Mouse (Mus musculus): ENCODE data around the gene Aqp1.

DNA sequence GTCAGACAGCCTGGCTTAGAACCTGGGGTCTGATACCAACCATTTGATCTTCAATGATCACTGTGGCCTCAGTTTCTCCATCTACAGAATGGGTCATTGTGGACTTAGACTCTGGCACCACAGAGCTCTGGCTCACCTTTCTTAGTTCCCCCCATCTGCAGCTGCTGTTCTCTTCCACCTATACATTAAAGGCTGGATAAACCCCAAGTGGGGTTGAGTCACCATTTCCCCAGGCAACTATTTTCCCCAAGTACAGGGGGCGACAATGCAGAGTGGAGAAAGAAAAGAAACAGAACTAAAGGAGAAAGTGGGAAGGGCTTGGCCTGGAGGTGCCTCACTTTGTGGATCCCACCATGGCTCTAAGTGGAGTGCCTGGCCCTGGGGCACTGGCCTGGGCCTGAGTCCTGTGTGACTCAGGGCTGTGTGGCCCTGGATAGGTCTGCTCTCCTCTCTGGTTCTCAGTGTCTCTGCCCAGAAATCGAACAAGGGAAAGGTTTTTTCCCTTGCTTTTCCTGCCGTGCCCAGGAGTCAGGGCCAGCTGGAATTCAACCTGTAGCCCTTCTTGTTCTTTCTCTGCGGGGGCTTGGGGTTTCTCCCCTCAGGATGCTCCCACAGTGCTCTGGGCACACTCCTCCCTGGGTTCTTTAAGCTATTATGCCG, 20.9 kb downstream of the Aqp1 start:
- TF ChIP-seq POLR2A (IDR thresholded peaks at IDR 0.05; ENCODE audit: control insufficient read depth in 1 of 2, insufficient read depth in 1 of 2, low read depth in 1 of 2, low read length in 2 of 2, poor library complexity in 1 of 2) (no peak), UBTF (IDR thresholded peaks at IDR 0.05; ENCODE audit: borderline replicate concordance, insufficient read depth, low read depth, low read length) (no peak), CHD1 (IDR thresholded peaks at IDR 0.05; ENCODE audit: low read depth, low read length) (no peak), CTCF (IDR thresholded peaks at IDR 0.05 in 2 of 3, conservative IDR thresholded peaks at IDR 0.05 in 1 of 3; ENCODE audit: control insufficient read depth in 1 of 3, insufficient read depth in 1 of 3, low read depth in 2 of 3, low read length in 3 of 3, poor library complexity in 1 of 3, severe bottlenecking in 1 of 3) (no peak), SMC3 (IDR thresholded peaks at IDR 0.05; ENCODE audit: low read depth, low read length) (no peak), GATA1 (IDR thresholded peaks at IDR 0.05; ENCODE audit: low read depth, low read length) (no peak), USF2 (IDR thresholded peaks at IDR 0.05; ENCODE audit: borderline replicate concordance in 1 of 2, insufficient read depth in 1 of 2, low read depth in 1 of 2, low read length in 2 of 2) (no peak), MYB (IDR thresholded peaks at IDR 0.05; ENCODE audit: low read depth, low read length) (no peak), ZMIZ1 (IDR thresholded peaks at IDR 0.05; ENCODE audit: low read depth, low read length) (no peak), MXI1 (IDR thresholded peaks at IDR 0.05; ENCODE audit: low read depth, low read length) (no peak)

Measured in MEL (cell line).